Mouse (Mus musculus) neural tube, embryonic 14.5 days (tissue): ENCODE data around the gene 1110059E24Rik. TPM values are rescaled to one million over a fixed set of nuclear protein-coding genes. Genes with fewer than 3 reads are reported as not detected.
"Not testable (repeated sequence)": the region's sequence is repeated elsewhere in the genome, so short reads cannot be mapped to it uniquely, and the experiment has no call there.

Experiments
- ATAC-seq: fragments of 200-750 bp; cut with Nextera tagmentation; 2 replicates; pipeline ENCODE4 v1.8.0; 2017; ENCODE audit warnings: low read depth, mild to moderate bottlenecking, moderate TSS enrichment, moderate library complexity
- H3K27ac ChIP-seq: fragments of 300-500 bp; sonication (generic); 2 replicates; pipeline ENCODE4 v1.5.1; 2014; ENCODE audit warnings: low read depth, mild to moderate bottlenecking, control low read depth, low read length, moderate library complexity, mixed read lengths
- H3K27me3 ChIP-seq: fragments of 300-500 bp; sonication (generic); 2 replicates; pipeline ENCODE4 v1.6.1; 2014; ENCODE audit warnings: low read length; ENCODE audit not compliant: control insufficient read depth, insufficient read depth
- H3K36me3 ChIP-seq: fragments of 300-500 bp; sonication (generic); 2 replicates; pipeline ENCODE4 v1.6.1; 2014; ENCODE audit warnings: low read length, mixed read lengths; ENCODE audit not compliant: control insufficient read depth, insufficient read depth
- H3K4me1 ChIP-seq: fragments of 300-500 bp; sonication (generic); 2 replicates; pipeline ENCODE4 v1.6.1; 2014; ENCODE audit warnings: low read length; ENCODE audit not compliant: control insufficient read depth, insufficient read depth
- H3K4me2 ChIP-seq: fragments of 300-500 bp; sonication (generic); 2 replicates; pipeline ENCODE4 v1.6.1; 2014; ENCODE audit warnings: mild to moderate bottlenecking, low read depth, low read length, control low read depth
- H3K4me3 ChIP-seq: fragments of 300-500 bp; sonication (generic); 2 replicates; pipeline ENCODE4 v1.5.1; 2014; ENCODE audit warnings: low read depth, low read length, control low read depth, mixed read lengths
- H3K9ac ChIP-seq: fragments of 300-500 bp; sonication (generic); replicated peaks from 2 replicates; pipeline ENCODE4 v1.6.1; 2014; ENCODE audit warnings: low read depth, mild to moderate bottlenecking, control low read depth, low read length, mixed read lengths
- H3K9me3 ChIP-seq: fragments of 300-500 bp; sonication (generic); 2 replicates; pipeline ENCODE4 v1.6.1; 2016; ENCODE audit warnings: low read length; ENCODE audit not compliant: control insufficient read depth
- WGBS: fragments of 180-500 bp; shearing (Covaris S2); extraction: QIAGEN DNeasy Blood & Tissue Kit; methylation state at CpG from one replicate; pipeline ENCODE4 v1.1.7; 2014; 5-methylcytosine and 5-hydroxymethylcytosine counted together
- polyA plus RNA-seq: library from polyadenylated mRNA; unstranded; fragments of >200 nt; fragmentation: Nextera tagmentation; extraction: Ambion mirVana; gene quantifications from 2 replicates; pipeline ENCODE4 v1.2.1, GENCODE M21; 2014

The 1110059E24Rik gene
- polyA plus RNA-seq, 1 experiment from 2014 or later: 64.9 TPM

DNA sequence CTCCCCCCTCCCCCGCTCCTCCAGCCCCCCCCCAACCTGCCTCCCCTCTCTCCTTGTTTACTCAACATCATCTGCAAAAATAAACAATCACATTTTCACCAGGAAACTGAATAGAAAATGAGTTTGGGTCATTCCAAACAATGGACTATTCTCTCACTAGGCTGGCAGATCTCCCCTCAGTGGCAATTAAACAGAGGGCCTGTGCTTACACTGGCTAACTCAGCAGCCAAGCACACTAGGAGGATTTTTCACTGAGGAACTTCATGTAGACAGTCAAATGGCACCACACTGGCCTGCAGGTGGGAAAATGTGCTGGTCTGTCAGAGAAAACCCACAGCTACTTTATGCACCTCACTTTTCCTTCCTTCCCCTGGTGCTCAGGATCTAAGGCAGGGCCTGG is 23.3 kb downstream of the 1110059E24Rik start:
- H3K9me3 ChIP-seq: no peaks in the 10 kb centered on the region
- no peaks in the 10 kb centered on the region for H3K36me3 ChIP-seq
- H3K4me2 ChIP-seq: no peak overlapping the region
- no peaks in the 10 kb centered on the region for H3K4me1 ChIP-seq
- WGBS: 58% methylated on average over 1 of the region's 1 CpGs
- ATAC-seq: no peak
- no peak overlapping the region for H3K4me3 ChIP-seq
- H3K27ac ChIP-seq: no peak overlapping the region
- H3K9ac ChIP-seq: no peak overlapping the region
- no peaks in the 10 kb centered on the region for H3K27me3 ChIP-seq

- no peak for ATAC-seq
- Histone ChIP-seq H3K27ac (no peak overlapping the region), H3K4me2 (no peak overlapping the region), H3K27me3 (no peaks in the 10 kb centered on the region), H3K9me3 (no peaks in the 10 kb centered on the region), H3K4me1 (no peaks in the 10 kb centered on the region), H3K36me3 (no peaks in the 10 kb centered on the region), H3K4me3 (no peak overlapping the region), H3K9ac (no peak overlapping the region)
- 89% methylated on average over 1 of the region's 1 CpGs for WGBS
These were observed 23.7 kb downstream of the 1110059E24Rik start for GRCm38 (mm10) chr19:21629030-21629429.

DNA sequence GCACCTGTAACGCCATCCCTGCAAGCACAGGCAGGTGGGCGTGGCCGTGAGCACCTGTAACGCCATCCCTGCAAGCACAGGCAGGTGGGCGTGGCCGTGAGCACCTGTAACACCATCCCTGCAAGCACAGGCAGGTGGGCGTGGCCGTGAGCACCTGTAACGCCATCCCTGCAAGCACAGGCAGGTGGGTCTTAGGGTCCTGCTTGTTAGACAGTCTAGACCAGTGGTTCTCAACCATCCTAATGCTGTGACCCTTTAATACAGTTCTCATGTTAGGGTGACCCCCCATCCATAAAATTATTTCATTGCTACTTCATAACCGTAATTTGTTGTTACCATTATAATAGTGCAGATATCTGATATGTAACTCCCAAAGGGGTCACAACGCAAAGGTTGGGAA is 24.3 kb downstream of the 1110059E24Rik start:
- H3K9ac ChIP-seq, H3K36me3 ChIP-seq: not testable (repeated sequence)
- 79% methylated on average over 10 of the region's 11 CpGs for WGBS

DNA sequence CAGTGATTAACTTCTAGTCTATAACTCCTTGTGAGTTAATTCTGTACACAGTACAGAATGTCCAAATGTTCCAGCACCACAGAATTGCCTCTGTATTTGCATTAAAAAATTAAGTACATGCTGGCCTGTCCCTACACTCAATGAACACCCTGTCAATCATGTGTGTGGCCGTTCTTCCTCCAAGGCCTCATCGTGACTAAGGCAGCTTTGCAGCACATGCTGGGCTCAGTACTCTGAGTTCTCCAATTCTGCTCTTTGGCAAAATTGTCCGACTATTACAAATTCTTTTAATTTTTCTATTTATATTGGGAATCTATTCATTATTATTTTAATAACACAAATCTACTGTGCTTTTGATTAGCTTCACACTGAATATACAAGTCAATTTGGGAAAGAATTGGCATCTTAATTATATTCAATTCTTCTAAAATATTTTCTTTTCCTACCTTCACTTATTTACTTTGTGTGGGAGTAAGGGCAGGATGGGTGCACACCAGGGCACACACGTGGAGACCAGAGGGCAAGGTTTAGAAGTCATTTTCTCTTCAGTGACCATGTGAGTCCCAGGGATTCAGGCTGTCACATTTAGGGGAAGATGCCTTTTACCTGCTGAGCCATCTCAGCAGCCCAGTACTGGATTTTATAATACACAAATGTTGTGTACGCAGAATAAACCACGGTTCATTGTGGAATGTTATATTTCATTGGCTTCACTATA is 26.3 kb downstream of the 1110059E24Rik start:
- no peaks in the 10 kb centered on the region for H3K9me3 ChIP-seq
- H3K9ac ChIP-seq: no peak overlapping the region
- no peaks in the 10 kb centered on the region for H3K36me3 ChIP-seq
- no peaks in the 10 kb centered on the region for H3K27me3 ChIP-seq
- H3K4me3 ChIP-seq: no peak overlapping the region
- no peak overlapping the region for H3K27ac ChIP-seq
- WGBS: 92% methylated on average over 6 of the region's 6 CpGs
- no peak overlapping the region for H3K4me2 ChIP-seq
- ATAC-seq: no peak
- no peaks in the 10 kb centered on the region for H3K4me1 ChIP-seq

More for the DNA sequence above, 24.3 kb downstream of the 1110059E24Rik start:
- ATAC-seq, H3K4me1 ChIP-seq, H3K27me3 ChIP-seq, H3K4me2 ChIP-seq, H3K27ac ChIP-seq, H3K4me3 ChIP-seq, H3K9me3 ChIP-seq: not testable (repeated sequence)

DNA sequence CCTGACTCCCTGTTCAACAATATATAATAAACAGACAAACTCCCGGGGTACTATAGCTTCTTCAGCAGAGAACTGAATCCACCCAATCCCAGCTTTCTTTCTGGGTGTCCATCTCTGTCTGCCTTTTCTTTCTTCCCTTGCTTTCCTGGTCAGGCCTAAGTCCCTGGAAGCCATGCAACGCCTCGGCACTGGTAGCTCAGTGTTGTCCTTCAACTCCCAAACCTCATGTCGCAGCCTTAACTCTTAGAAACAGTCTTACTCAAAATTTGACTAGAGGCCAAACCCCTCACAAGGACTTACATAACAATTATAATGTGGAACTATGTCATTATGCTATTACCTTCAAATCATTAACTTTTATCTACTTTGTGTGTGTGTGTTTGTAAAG is 28.6 kb downstream of the 1110059E24Rik start:
- H3K4me2 ChIP-seq: no peak overlapping the region
- WGBS: 94% methylated on average over 4 of the region's 4 CpGs
- no peaks in the 10 kb centered on the region for H3K9me3 ChIP-seq
- H3K9ac ChIP-seq: no peak overlapping the region
- H3K4me1 ChIP-seq: no peaks in the 10 kb centered on the region
- no peaks in the 10 kb centered on the region for H3K36me3 ChIP-seq
- no peak overlapping the region for H3K27ac ChIP-seq
- no peaks in the 10 kb centered on the region for H3K27me3 ChIP-seq
- H3K4me3 ChIP-seq: no peak overlapping the region
- ATAC-seq: no peak

DNA sequence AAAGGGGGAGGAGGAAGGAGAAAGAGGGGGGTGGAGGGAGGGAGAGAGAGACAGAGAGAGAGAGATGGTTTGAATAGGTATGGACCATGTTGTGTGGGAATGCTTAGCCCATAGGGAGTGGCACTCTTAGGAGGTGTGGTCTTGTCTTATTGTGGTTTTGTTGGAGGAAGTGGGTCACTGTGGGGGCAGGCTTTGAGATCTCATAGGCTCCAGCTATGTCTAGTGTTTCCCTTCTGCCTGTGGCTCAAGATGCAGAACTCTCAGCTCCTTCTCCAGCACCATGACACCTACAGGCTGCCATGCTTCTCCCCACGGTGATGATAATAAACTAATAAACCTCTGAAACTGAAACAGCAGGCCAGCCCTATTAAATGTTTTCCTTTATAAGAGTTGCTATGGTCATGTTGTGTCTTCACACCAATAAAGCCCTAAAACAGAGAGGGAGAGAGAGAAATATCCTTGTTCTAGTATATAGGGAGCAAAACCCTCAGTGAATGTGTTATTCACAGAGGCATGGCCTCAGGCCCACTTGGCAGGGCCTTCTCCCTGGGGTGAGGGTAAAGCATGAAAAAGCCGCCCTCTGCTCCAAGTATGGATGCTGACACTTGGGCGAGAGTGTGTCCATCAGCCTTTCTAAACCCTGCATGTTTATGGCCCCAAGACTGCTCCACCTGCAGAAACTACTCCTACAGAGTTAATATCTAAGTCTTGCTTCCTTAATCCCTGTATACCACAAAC is 29.2 kb downstream of the 1110059E24Rik start:
- 45% methylated on average over 3 of the region's 3 CpGs for WGBS

GRCm38 (mm10) chr19:21615801-21616200 is 37.0 kb downstream of the 1110059E24Rik start:
- WGBS: 94% methylated on average over 3 of the region's 3 CpGs

More for the DNA sequence above, 29.2 kb downstream of the 1110059E24Rik start:
- no peaks in the 10 kb centered on the region for H3K4me1 ChIP-seq
- H3K9ac ChIP-seq: no peak overlapping the region
- ATAC-seq: no peak
- no peak overlapping the region for H3K27ac ChIP-seq
- H3K4me3 ChIP-seq: no peak overlapping the region
- no peaks in the 10 kb centered on the region for H3K27me3 ChIP-seq
- H3K4me2 ChIP-seq: no peak overlapping the region
- H3K36me3 ChIP-seq: no peaks in the 10 kb centered on the region
- H3K9me3 ChIP-seq: no peaks in the 10 kb centered on the region

GRCm38 (mm10) chr19:21611725-21612575 is 40.8 kb downstream of the 1110059E24Rik start:
- no peak overlapping the region for H3K9ac ChIP-seq
- H3K4me3 ChIP-seq: no peak overlapping the region
- no peak overlapping the region for H3K27ac ChIP-seq
- H3K4me1 ChIP-seq: no peaks in the 10 kb centered on the region
- no peaks in the 10 kb centered on the region for H3K27me3 ChIP-seq
- H3K9me3 ChIP-seq: no peaks in the 10 kb centered on the region
- 85% methylated on average over 9 of the region's 9 CpGs for WGBS
- H3K4me2 ChIP-seq: no peak overlapping the region
- no peaks in the 10 kb centered on the region for H3K36me3 ChIP-seq
- ATAC-seq: no peak

More at GRCm38 (mm10) chr19:21615801-21616200, 37.0 kb downstream of the 1110059E24Rik start:
- Histone ChIP-seq H3K9me3 (no peaks in the 10 kb centered on the region), H3K4me2 (no peak overlapping the region), H3K27ac (no peak overlapping the region), H3K4me3 (no peak overlapping the region), H3K36me3 (no peaks in the 10 kb centered on the region), H3K9ac (no peak overlapping the region), H3K27me3 (no peaks in the 10 kb centered on the region), H3K4me1 (no peaks in the 10 kb centered on the region)
- ATAC-seq: no peak
